Mouse (Mus musculus): ENCODE data around the gene Rassf5.
"Not testable (repeated sequence)": the region's sequence is repeated elsewhere in the genome, so short reads cannot be mapped to it uniquely, and the experiment has no call there.

The Rassf5 gene

DNA sequence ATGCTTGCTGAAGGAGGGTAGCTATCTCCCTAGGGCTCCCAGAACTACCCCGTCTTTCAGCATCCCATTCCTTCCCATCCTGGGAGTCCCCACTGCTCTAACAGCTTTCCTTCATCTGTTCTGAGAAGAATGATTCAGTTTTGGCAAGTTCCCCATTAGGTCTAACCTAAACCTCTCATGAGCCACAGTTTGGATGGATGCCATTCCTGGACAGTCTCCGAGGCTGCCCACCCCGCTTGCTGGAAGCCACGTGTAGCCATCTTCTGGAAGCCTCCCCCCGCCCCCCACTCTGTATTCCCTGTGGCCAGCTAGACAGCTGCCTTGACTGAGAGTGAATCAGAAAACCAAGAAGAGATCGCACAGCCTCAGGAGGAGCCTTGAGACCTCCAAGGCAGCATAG is 12.2 kb upstream of the Rassf5 start:
- DNase-seq (ENCODE audit: low spot score in 2 of 2): no peak

DNA sequence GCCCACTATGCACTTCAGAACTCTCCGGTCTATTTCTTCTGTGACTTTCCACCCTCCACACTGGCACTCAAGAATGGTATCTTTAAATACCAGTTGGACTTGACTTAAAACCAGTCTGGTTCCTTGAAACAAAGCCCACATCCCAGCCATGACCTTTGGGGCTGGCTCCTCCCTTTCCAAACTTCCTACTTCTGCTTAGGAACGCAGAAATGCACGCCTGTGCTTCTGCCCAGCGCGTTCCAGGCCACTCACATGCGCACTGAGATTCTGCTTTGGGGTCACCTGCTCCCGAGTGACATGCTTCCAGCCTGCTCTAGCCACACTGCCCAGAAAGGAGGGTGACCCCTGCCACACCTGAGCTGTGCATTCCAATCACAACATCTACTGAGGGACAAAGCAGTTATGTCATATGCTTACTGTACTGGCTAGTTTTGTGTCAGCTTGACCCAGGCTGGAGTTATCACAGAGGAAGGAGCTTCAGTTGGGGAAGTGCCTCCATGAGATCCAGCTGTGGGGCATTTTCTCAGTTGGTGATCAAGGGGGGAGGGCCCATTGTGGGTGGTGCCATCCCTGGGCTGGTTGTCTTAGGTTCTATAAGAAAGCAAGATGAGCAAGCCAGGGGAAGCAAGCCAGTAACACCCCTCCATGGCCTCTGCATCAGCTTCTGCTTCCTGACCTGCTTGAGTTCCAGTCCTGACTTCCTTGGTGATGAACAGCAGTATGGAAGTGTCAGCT is 7.6 kb upstream of the Rassf5 start:
- DNase-seq (ENCODE audit: low spot score in 2 of 2): not testable (repeated sequence)

DNA sequence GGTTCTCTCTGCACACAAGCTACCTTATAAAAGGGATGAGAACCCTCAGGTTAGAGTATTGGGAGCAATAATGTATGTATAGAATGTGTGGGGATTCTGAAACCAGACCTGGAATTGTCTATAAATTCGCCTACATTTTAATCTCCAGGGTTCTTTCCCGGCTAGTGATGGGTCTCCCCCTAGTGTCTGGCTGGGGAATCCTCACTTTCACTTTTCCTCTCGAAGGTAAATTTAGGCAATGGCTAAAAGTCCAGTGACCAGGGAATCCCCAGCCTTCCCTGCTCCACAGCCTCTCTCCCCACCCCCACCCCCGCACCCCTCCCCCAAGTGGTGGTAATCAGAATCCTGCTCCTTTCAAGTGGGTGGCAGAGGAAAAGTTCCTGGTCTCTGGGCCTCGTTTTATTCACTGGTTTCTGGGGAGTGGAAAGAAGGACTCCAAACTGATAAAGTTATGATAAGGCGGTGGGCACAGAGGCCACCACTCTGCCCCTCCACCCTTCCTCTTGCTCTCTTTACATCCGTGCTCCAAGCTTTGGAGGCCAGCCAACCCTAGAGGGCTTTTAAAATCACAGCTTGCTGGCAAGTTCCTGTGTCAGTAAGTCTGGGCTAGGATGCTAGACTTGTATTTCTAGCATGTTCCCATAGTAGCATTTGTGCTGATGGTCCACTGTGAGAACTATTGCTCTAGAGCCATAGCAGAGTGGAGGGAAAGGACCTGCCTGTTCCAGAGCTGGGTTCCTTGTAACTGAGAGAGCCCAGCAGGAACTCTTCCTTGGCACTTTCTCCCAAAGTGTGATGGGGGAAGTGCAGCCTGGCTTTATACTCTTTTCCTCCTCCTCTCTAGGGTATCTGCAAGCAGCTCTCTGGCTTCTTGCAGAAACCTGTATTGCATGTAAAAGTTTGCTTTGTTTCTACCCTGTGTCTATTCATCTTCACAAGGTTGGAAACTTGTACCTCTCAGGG is 1.7 kb upstream of the Rassf5 start:
- peak in 1 of 2 experiments; percentile 54 for DNase-seq (ENCODE audit: low spot score in 2 of 2)

DNA sequence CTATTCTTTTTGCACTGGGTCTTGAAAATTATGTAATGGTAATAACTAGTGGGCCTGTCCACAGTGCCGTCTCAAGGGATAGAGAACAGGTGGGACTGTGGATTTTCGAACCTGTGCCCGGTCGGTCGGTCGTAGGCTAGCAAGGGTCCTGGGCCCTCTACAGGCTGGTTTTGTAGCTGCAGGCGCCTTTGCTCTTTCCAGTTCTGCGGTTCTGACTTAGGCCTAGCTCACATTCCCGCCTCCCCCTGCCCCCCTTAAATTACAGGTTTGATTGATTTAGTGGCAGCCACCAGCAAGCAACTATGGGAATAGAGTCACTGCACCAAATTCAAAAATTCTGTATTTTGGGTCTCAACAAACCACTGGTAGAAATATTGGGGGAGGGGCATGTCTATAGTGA is 868 bp upstream of the Rassf5 start:
- peak in 1 of 2 experiments; percentile 62 for DNase-seq (ENCODE audit: low spot score in 2 of 2)

DNA sequence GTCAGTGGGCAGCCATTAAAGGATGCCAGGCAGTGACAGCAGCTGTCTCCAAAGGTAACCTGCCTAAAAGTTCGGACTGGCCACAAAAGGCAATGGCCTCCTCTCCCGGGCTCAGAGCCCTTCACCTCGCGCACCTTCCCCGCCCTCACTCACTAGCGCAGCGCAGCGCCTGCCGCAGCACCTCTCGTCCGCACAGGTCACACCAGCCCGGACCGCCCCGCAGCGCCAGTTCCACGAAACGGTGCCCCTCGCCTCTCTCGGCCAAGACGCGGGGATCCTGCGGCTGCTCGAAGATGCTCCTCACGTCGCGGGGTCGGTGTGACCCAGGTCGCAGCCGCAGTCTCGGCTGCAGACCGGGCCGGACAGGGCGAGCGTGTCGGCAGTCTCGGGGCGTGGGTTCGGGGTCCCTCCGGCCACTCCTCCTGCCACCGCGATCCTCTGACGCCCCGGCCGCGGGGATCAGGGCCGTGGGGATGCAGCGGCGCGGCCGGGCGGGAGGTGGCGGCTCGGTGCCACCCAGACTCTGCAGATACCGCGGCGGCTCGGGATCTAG is 446 bp downstream of the Rassf5 start:
- DNase-seq (ENCODE audit: low spot score in 2 of 2): peak in 1 of 2 experiments; percentile 28

DNA sequence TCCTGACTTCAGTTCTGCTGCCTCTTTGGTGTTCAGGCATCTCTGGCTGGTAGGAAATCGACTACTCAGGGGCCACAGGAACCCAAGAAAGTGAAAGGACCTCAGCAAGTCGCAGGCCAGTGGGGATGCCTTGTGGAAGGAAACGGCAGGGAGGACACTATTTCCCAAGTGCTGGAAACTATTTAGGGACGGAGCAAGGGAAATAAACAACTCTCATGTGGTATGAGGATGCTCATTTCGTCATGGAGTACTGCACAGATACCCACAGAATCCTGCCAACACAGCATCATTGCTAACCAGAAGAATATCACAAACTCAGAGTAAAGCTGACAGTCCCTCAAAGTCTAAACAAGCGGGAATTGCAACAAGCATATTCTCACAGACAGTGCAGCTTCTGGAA is 2.1 kb downstream of the Rassf5 start:
- DNase-seq (ENCODE audit: low spot score in 2 of 2): no peak

DNA sequence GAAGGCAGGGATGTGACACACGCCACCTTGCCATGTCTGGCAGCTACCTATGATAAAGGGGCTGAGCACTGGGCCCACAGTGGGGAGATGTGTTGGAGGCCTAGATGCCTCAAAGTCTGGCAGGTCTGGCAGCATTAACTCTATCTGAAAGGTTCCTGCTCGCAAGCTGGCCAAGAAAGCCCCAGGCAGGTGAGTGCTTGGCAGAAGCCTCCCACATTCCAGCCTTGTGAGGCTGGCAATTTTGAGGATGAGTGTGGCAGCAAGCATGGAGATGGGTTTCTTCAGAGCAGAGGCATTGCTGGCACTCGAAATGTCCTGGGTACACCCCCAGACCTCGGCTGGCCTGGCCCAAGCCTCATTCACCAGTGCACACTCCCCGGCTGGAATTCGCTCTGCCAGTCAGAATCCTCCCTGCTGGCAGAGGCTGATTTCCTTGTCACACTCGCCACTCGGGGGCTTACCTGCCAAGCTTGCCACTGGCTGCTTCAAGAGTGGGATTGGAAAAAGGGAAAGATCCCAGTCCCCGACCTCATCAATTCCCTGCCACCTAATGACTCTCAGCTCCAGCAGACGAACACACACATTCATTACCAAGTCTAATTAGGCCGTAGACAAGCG is 5.4 kb downstream of the Rassf5 start:
- no peak for DNase-seq (ENCODE audit: low spot score in 2 of 2)

DNA sequence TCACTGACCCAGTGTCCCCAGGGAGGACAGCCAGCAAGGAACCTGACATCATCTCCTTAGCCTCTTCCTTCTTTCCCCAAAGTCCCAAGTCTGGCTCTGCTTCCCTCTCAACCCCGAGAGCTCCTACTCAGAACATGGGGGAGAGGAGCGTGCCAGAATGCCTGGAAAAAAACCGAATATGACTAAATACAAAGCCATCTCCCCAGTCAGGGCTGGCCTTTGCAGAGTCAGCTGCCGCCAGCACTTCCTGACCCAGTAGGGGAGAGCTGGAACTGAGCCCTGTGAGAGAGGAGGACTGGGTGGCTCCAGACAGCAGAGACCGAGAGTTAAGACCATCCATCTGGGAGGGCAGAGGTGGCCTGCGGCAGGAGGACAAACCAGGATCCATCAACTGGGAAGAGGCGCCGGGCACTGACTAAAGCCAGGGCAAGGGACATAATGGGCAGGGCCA is 6.1 kb downstream of the Rassf5 start:
- DNase-seq (ENCODE audit: low spot score in 2 of 2): no peak

DNA sequence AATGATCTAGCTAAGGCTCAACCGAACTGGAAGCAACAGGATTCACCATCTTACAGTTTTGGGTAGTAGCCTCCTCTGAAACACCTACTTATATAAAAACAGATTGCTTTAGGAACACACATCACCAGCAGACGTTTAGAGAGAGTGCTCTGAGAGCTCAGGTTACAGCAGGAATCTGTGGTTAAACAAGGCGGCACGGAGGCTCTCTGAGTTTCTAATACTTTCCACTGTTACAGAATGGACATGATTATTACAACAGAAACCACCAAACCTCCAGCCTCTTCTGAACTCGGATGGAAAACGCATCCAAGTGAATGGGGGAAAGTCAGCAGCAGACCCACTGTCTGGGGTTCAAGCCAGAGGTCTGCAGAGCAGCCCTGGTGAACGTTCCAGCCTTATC is 9.0 kb downstream of the Rassf5 start:
- no peak for DNase-seq (ENCODE audit: low spot score in 2 of 2)

DNA sequence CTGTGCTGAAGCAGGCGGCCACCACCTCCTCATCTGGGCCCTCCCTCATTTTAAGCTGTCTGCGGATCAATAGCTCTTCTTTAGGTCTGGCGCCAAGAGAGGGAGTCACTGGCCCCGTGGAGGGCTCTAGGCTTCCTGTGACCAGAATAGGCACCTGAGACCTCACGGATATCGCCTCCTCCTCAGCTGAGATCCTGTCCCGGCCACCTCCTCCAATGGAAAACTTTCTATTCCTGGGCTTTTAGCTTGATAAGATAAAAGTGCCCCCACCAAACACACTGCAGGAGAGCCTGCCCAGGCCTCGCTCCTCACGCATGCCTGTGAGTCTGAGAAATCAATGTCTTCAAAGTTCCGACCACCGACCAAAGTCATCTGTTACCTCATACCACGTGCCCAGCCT is 11.5 kb downstream of the Rassf5 start:
- DNase-seq (ENCODE audit: low spot score in 2 of 2): no peak

DNA sequence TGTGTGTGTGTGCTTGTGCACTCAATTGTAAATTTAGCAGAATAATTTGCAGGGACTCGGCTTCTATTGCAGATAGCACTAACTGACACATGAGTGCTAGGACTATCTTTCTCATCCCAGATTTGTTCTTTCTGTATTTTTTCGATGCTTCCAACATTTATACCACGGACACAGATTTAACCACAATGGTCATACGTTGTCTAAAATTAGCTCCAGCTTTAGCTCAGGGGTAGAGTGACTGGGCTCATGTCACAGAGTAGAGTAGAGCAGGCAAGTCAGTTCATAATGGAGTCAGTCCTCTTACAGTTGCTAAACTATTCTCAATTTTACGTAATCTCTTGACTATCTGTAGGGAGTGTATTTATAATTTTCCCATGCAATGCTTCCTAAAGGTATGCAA is 16.4 kb downstream of the Rassf5 start:
- DNase-seq (ENCODE audit: low spot score in 2 of 2): no peak

DNA sequence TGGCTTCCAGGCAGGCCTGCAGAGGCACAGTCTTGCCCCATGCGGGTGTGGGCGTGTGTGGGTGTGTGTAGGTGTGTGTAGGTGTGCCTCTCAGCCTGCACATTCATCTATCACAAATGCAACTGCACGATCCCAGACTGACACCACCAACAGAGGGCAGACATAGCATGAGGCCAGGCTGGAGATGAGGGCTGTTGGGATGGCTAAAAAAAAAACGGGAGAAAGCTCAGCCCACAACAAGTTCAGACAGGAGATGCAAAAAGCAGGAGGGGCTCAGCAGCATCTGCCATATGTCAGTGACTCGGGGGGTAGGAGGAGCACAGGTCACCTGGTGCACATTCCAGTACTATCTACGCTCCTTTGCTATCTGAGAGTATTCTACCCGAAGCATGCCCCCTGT is 16.8 kb downstream of the Rassf5 start:
- no peak for DNase-seq (ENCODE audit: low spot score in 2 of 2)

DNA sequence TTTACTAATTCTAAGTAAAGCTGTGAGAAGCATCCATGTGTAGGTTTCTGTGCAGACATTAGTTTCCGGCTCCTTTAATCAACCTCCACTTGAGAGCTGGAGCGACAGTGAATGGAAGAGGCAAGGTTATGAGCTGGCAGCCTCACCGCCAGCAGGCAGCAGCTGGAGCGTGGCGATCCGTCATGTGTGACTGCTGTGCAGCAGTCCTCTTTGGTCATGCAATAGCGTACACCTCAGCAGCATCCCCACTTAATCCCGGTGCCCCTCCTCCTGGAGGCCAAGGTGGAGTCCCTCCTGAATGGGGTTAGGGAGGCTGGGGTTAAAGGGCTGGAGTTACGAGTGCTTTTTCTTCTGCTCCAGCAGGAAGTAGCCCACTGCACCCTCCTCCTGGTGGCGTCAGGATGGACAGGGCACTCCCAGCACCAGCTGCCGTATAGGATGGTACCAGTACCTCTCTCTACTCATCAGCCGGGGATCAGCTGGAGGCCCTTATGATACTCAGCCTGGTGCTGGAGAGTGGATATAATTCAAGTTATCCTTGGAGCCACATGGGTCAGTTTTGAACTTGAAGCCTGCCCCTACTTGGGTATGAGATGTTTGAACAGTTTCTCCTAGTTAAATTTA is 20.1 kb downstream of the Rassf5 start:
- DNase-seq (ENCODE audit: low spot score in 2 of 2): no peak

DNA sequence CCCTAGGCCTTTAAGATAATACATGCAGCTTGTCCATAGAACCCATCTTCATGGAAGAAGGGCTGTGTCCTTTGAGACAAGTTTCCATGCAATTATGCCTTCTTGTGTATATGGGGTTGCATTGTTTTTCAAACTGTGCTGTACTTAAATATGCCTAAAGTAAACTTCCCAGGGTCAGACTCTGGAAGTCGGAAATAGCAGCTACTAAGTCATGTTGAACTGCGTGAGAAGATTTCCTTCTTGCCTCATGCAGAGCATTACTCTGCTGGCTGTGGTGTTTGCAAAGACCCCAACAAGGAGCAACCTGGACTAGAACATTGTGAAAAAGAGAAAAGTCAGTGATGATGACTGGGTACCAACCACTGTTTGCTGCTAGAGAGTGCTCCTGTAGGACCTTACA is 21.7 kb downstream of the Rassf5 start:
- no peak for DNase-seq (ENCODE audit: low spot score in 2 of 2)

DNA sequence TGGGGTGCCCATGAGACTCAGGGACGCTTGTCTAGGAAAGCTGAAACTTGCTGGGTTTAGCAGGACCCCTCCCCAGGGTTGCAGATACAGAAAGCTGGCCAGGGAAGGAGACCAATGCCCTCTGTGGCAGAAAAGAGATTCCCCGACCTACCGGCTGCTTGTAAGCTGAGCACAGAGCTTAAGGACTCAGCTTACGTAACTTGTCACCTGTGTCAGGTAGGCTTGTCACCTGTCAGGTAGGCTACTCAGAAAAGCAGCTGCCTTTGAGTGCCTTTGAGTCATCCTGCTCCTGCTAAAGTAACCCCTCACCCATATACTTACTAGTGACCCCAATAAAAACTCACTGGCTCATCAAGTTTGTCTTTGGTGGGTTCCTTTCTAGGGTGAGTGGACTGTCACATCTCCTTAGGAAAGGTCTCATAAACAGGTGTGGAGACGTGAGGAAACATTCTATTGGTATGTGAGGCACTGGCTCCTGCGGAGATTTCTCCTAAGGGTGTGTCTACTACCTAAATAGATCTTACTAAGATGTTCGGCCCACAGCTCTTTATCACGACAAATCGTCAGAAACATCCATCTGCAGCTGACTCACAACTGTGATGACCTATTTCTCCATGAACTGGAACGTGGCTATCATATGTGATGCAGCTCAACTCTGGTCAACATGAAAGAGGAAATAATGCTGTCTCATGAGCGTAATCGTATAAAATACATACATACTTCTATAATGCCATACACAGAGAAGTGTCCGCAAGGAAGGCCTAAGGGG is 23.1 kb downstream of the Rassf5 start:
- no peak for DNase-seq (ENCODE audit: low spot score in 2 of 2)

DNA sequence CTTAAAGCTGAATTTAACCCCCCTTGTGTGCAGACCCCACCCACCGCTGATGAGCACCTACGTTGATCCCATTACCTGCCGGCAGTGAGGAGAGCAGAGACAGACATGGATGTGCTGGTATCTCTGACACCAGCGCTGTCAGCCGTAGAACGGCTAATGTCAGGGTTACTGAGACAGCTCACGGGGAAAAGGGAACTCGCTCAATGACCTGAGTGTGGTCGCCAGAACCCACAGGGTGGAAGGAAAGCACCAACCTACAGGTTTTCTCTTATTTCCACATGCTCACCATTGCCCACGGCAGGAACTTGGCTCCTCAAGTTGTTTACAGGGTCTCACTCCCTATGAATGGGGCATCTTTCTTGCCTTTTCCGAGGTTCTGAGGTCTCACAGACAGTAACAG is 26.1 kb downstream of the Rassf5 start:
- DNase-seq (ENCODE audit: low spot score in 2 of 2): no peak

DNA sequence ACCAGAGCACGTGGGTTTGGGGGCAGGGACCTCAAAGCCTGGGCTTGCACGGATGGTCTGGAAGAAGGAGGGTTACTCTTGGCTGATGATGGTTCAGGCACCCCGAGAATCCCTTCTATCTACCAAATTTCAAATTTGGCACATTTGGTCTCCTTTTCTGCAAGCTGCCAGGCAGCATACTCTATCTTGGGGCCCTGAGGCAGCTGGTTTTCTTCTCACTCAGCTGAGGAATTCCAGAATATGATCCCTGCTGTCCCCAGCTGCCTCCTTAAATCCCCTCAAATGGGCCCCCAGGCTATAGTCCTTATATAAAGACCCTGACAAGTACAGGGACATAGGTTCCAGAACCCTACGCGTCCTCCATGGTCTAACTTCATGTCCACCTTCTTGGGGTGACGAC is 31.7 kb downstream of the Rassf5 start:
- DNase-seq (ENCODE audit: low spot score in 2 of 2): no peak

DNA sequence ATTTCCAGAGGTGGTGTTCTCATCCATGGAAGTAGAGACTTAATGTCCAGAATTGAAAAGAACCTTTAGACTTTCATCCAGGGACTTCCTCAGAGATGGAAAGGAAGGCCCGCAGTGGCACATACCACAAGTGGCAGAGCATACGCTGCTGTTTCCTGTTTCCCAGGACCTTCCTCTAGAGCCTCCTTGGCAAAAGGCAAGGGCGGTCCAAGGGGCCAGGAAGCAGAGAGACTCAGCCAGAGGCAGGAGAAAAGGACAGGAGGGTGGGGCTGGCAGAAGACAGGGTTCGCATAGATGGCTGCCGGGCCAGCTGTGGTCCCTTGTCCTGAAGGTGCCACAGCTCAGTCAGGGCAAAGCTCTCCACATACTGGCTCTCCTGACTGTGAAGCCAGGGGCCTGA is 32.1 kb downstream of the Rassf5 start:
- no peak for DNase-seq (ENCODE audit: low spot score in 2 of 2)

DNA sequence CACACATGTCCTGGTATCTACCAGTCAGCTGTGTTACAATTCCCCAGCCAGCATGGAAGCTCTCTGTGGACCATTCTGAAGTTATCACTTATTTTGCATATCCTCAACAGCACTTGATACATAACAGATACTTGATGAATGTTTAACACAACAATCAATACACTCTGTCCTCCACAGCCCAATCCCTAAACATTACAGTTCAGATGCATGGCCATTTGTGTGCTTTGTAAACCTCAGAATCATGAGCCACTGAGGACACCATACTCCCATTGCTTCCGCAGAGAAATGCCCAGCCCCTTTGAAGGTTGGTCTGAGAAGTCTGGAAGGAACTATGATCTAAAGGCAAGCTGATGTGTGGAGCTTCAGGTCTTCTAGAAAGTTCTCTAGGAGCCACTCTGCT is 33.4 kb downstream of the Rassf5 start:
- DNase-seq (ENCODE audit: low spot score in 2 of 2): no peak

DNA sequence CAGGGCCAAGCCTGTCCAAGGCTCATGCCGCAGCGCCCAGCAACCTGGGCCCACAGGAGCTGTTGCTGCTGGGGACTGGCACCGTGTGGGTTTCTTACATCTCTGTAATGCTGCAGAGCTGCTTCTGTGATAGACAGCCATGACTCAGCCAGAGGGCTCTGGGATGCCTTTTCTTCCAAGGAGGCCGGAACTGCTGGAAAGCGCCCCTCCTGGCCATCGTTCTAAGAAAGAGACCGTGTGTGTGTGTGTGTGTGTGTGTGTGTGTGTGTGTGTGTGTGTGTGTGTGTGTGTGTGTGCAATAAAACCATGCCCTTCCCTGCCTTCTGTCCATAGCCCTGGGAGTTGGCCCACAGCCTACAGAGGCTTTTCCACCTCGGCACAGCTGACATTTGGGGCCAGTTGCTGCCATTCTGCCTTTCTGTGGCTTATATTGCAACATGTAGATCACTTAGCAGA is 35.1 kb downstream of the Rassf5 start:
- DNase-seq (ENCODE audit: low spot score in 2 of 2): peak in 1 of 2 experiments; percentile 67

DNA sequence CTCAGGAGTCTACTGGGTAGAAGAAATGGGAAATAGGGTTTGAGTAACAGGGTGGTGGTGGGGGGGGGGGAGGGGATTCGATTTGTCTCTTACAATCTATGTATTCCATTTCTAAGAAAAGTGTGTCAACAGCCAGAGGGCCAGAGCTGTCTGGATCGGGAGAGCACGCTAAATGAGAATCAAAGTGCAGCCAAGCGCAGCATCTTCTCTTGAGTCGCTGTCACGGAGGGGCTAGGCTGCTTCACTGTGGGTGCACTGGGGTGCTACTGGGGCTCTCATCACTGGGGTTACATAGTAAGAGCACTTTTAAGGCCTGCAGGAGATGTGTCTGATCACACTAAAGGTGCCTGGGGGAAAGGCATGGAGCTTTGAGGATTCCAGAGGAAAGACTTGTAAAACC is 36.3 kb downstream of the Rassf5 start:
- no peak for DNase-seq (ENCODE audit: low spot score in 2 of 2)
